Mouse (Mus musculus) lung, adult 2 months (tissue): ENCODE data around the gene Ptprg. TPM values are rescaled to one million over a fixed set of nuclear protein-coding genes. Genes with fewer than 3 reads are reported as not detected.

Source experiments
- DNase-seq: peaks from one replicate; pipeline ENCODE4 v3.0.0; 2022
- H3K4me1 ChIP-seq: fragments of 200-500 bp; 2 replicates; pipeline ENCODE4 v1.6.1; 2011; ENCODE audit warnings: low read length; ENCODE audit not compliant: control insufficient read depth, insufficient read depth
- H3K4me3 ChIP-seq: fragments of 200-500 bp; replicated peaks from 2 replicates; pipeline ENCODE3; 2011; ENCODE audit warnings: low read depth, mild to moderate bottlenecking, control low read depth, low read length; ENCODE audit errors: extremely low read depth
- CTCF ChIP-seq: fragments of 200-500 bp; IDR thresholded peaks from 2 replicates; pipeline ENCODE4 v1.5.1; 2011; ENCODE audit warnings: mild to moderate bottlenecking, low read length, control low read depth; ENCODE audit not compliant: insufficient read depth
- POLR2A ChIP-seq: fragments of 200-500 bp; IDR thresholded peaks from 2 replicates; pipeline ENCODE4 v1.6.1; 2011; ENCODE audit warnings: low read depth, mild to moderate bottlenecking, control low read depth, low read length, borderline replicate concordance; ENCODE audit errors: extremely low read depth
- WGBS: fragments of 180-500 bp; shearing (Covaris S2); methylation state at CpG from one replicate; pipeline ENCODE4 v1.1.7; 2018; 5-methylcytosine and 5-hydroxymethylcytosine counted together
- polyA plus RNA-seq: library from polyadenylated mRNA; depleted of rRNA; stranded (reverse); fragments of >200 nt; gene quantifications from 2 replicates; pipeline ENCODE4 v1.2.3, GENCODE M21; 2012

Gene Ptprg
- polyA plus RNA-seq, 1 experiment, result 79.9 TPM

GRCm38 (mm10) chr14:11984086-11984485, 430.8 kb downstream of the Ptprg start:
- H3K4me1 ChIP-seq, result no peaks in the 10 kb centered on the region; the same call in 1 of the 2 replicates
- DNase-seq, result no peak
- WGBS, result 28% methylated on average over 3 of the region's 3 CpGs
- no peak overlapping the region for H3K4me3 ChIP-seq
- TF ChIP-seq CTCF, result no peak
- TF ChIP-seq POLR2A, result no peak

GRCm38 (mm10) chr14:11988975-11989374, 435.6 kb downstream of the Ptprg start:
- no peak for DNase-seq
- WGBS, result 61% methylated on average over 2 of the region's 2 CpGs
- no peak overlapping the region for H3K4me3 ChIP-seq
- no peak for TF ChIP-seq POLR2A
- TF ChIP-seq CTCF, result no peak
- H3K4me1 ChIP-seq, result peaks cover 4% of the 10 kb centered on the region; the same call in 1 of the 2 replicates

GRCm38 (mm10) chr14:11991151-11991550, 437.8 kb downstream of the Ptprg start:
- TF ChIP-seq POLR2A (no peak), CTCF (no peak)
- Histone ChIP-seq H3K4me1 (peaks cover 4% of the 10 kb centered on the region; the same call in 1 of the 2 replicates), H3K4me3 (no peak overlapping the region)
- DNase-seq, result no peak
- 91% methylated on average over 2 of the region's 2 CpGs for WGBS

- TF ChIP-seq CTCF, result no peak
- H3K4me3 ChIP-seq, result no peak overlapping the region
- H3K4me1 ChIP-seq, result peaks cover 4% of the 10 kb centered on the region; the same call in 1 of the 2 replicates
- DNase-seq, result no peak
- WGBS, result 79% methylated on average over 4 of the region's 4 CpGs
Measured at GRCm38 (mm10) chr14:11992111-11992510, 438.8 kb downstream of the Ptprg start.

- H3K4me3 ChIP-seq, result no peak overlapping the region
- H3K4me1 ChIP-seq, result peaks cover 4% of the 10 kb centered on the region; the same call in 1 of the 2 replicates
- no peak for TF ChIP-seq POLR2A
- TF ChIP-seq CTCF, result no peak
- WGBS, result 74% methylated on average over 6 of the region's 6 CpGs
- no peak for DNase-seq
Measured at GRCm38 (mm10) chr14:11992534-11992933, 439.2 kb downstream of the Ptprg start.

GRCm38 (mm10) chr14:11997555-11997954, 444.2 kb downstream of the Ptprg start:
- WGBS, result 64% methylated on average over 6 of the region's 6 CpGs

GRCm38 (mm10) chr14:11998464-11998863, 445.1 kb downstream of the Ptprg start:
- Histone ChIP-seq H3K4me3 (no peak overlapping the region), H3K4me1 (no peaks in the 10 kb centered on the region)
- TF ChIP-seq POLR2A, result no peak
- no peak for TF ChIP-seq CTCF
- no peak for DNase-seq
- 90% methylated on average over 4 of the region's 4 CpGs for WGBS

More at GRCm38 (mm10) chr14:11997555-11997954, 444.2 kb downstream of the Ptprg start:
- TF ChIP-seq POLR2A (no peak), CTCF (no peak)
- Histone ChIP-seq H3K4me3 (no peak overlapping the region), H3K4me1 (no peaks in the 10 kb centered on the region)
- DNase-seq, result no peak

GRCm38 (mm10) chr14:12004061-12004460, 450.7 kb downstream of the Ptprg start:
- H3K4me1 ChIP-seq, result no peaks in the 10 kb centered on the region
- TF ChIP-seq CTCF (no peak), POLR2A (no peak)
- 90% methylated on average over 4 of the region's 4 CpGs for WGBS

GRCm38 (mm10) chr14:12011766-12012165, 458.4 kb downstream of the Ptprg start:
- WGBS, result 86% methylated on average over 5 of the region's 5 CpGs

More at GRCm38 (mm10) chr14:12004061-12004460, 450.7 kb downstream of the Ptprg start:
- H3K4me3 ChIP-seq, result no peak overlapping the region
- DNase-seq, result no peak

More at GRCm38 (mm10) chr14:12011766-12012165, 458.4 kb downstream of the Ptprg start:
- DNase-seq, result no peak
- H3K4me3 ChIP-seq, result no peak overlapping the region
- no peak for TF ChIP-seq CTCF
- TF ChIP-seq POLR2A, result no peak
- H3K4me1 ChIP-seq, result no peaks in the 10 kb centered on the region; the same call in 1 of the 2 replicates
